Comparison of ENCODE assay signal across 10 mouse cellular contexts in the genomic region with DNA sequence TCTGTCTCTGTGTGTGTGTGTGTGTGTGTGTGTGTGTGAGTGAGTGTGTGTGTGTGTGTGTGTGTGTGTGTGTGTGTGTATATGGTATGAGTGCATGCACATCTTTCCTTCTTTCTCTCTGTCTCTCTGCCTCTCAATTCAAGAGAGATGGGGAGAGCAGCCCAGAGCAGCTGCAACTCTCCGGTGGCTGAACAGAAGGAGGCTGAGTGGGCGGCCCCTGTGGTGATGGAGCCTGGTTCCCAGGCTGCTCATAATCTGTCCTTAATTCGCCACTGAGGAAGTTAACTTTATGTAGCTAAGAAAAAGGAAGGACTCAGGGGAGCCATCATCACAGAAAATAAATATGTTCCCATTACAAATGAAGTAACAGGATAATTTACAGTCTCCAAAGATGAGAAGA.
DNase-seq lines count a peak whose midpoint lies in the region; ATAC-seq and TF ChIP-seq lines count a peak whose summit lies in the region.
"Had no signal": no experiment of that assay in that cellular context is flagged by ENCODE, and none has a peak within 500 bp of the region (broad histone marks: within the 10 kb centered on the region; RNA-seq: fewer than 3 reads in every experiment).

No protein-coding gene starts in this region.

- no peaks in the 10 kb centered on the region for H3K36me3 ChIP-seq in hindbrain, embryonic 11.5 days (ENCODE audit: control insufficient read depth, insufficient read depth, low read length)
- H3K36me3 ChIP-seq in limb, embryonic 14.5 days (ENCODE audit: control insufficient read depth, insufficient read depth, low read length), result no peaks in the 10 kb centered on the region

- H3K9me3 ChIP-seq in hindbrain, embryonic 11.5 days (ENCODE audit: control insufficient read depth, low read length), result no peaks in the 10 kb centered on the region
- no peaks in the 10 kb centered on the region for H3K9me3 ChIP-seq in limb, embryonic 14.5 days (ENCODE audit: control insufficient read depth, low read length)

- no peaks in the 10 kb centered on the region for H3K4me1 ChIP-seq in hindbrain, embryonic 11.5 days (replicated peaks; ENCODE audit: control insufficient read depth, insufficient read depth, low read length)
- peaks cover 3% of the 10 kb centered on the region; the same call in 1 of the 2 replicates for H3K4me1 ChIP-seq in limb, embryonic 14.5 days (ENCODE audit: control insufficient read depth, insufficient read depth, low read length)

- TF ChIP-seq POLR2A in limb, embryonic 14.5 days (IDR thresholded peaks at IDR 0.05; ENCODE audit: borderline replicate concordance, extremely low read depth, insufficient read depth, insufficient read length), result no peak

- WGBS in hindbrain, embryonic 11.5 days, result 26% methylated on average over 3 of the region's 3 CpGs
- WGBS in limb, embryonic 14.5 days, result 6% methylated on average over 3 of the region's 3 CpGs

- no peak overlapping the region for H3K9ac ChIP-seq in hindbrain, embryonic 11.5 days (ENCODE audit: low read depth, low read length)
- H3K9ac ChIP-seq in limb, embryonic 14.5 days (ENCODE audit: low read depth, low read length, severe bottlenecking), result no peak overlapping the region

- intact Hi-C loops in heart, postnatal 14 days (cut with DNase I), result no loop called here

- H3K4me2 ChIP-seq in hindbrain, embryonic 11.5 days (replicated peaks; ENCODE audit: low read depth, low read length), result no peak overlapping the region
- no peak overlapping the region for H3K4me2 ChIP-seq in limb, embryonic 14.5 days (replicated peaks; ENCODE audit: low read depth, low read length, severe bottlenecking)

- peak; percentile 73 to 87 for DNase-seq in layer of hippocampus, adult 18-20 months (ENCODE audit: low spot score in 2 of 2)
- no peak for DNase-seq in layer of hippocampus, adult 9-10 months (ENCODE audit: low spot score)
- DNase-seq in hindbrain, embryonic 11.5 days (ENCODE audit: low spot score), result peak; percentile 34
- peak; percentile 4 for DNase-seq in limb, embryonic 14.5 days (ENCODE audit: low spot score)
- peak; percentile 73 to 76 for DNase-seq in right cerebral cortex, postnatal 36 days (ENCODE audit: low spot score in 2 of 2)
- no peak for DNase-seq in testis, postnatal 10 days (ENCODE audit: low spot score)
- DNase-seq in heart, postnatal 14 days, result no peak
- DNase-seq in testis, postnatal 14 days (ENCODE audit: low spot score), result no peak
- DNase-seq: kidney, adult 18-20 months had no signal

- no peaks in the 10 kb centered on the region for H3K27me3 ChIP-seq in hindbrain, embryonic 11.5 days (ENCODE audit: control insufficient read depth, insufficient read depth, low read length)
- no peaks in the 10 kb centered on the region for H3K27me3 ChIP-seq in limb, embryonic 14.5 days (ENCODE audit: control insufficient read depth, insufficient read depth, low read length)

- peak; percentile 74 for ATAC-seq in hindbrain, embryonic 11.5 days (ENCODE audit: low FRiP score)
- ATAC-seq in limb, embryonic 14.5 days (ENCODE audit: low FRiP score, low read depth), result no peak
- ATAC-seq: CD4-positive, CD25-positive, alpha-beta regulatory T cell, adult 4 months had no signal

- H3K4me3 ChIP-seq in hindbrain, embryonic 11.5 days (ENCODE audit: low read depth, low read length), result no peak overlapping the region
- no peak overlapping the region for H3K4me3 ChIP-seq in limb, embryonic 14.5 days (replicated peaks; ENCODE audit: low read length)

- H3K27ac ChIP-seq in hindbrain, embryonic 11.5 days (ENCODE audit: low read depth, low read length), result no peak overlapping the region
- H3K27ac ChIP-seq in limb, embryonic 14.5 days (replicated peaks; ENCODE audit: low read depth, low read length), result no peak overlapping the region

Comparison
In these comparisons a context has a peak if more than half of its experiments do, and no peak if none do; other contexts are left out.
1. DNase-seq: peak in layer of hippocampus, adult 18-20 months (2 of 2), hindbrain, embryonic 11.5 days (single experiment), limb, embryonic 14.5 days (single experiment) and right cerebral cortex, postnatal 36 days (2 of 2); none in layer of hippocampus, adult 9-10 months (single experiment), testis, postnatal 10 days (single experiment), heart, postnatal 14 days (0 of 2) and testis, postnatal 14 days (single experiment).